Mouse (Mus musculus): Measurements from ENCODE around the gene Elmo1. TPM values are rescaled to one million over a fixed set of nuclear protein-coding genes. Genes with fewer than 3 reads are reported as not detected.

The Elmo1 gene
- total RNA-seq, 2 experiments from 2014 or later = 27.4 to 27.9 TPM

GRCm38 (mm10) chr13:20635646-20636045 lies 545.2 kb downstream of the Elmo1 start:
- Histone ChIP-seq H3K27ac (peak overlapping the region; percentile 5), H3K4me3 (no peak overlapping the region)
- no peak for TF ChIP-seq CTCF (conservative IDR thresholded peaks at IDR 0.05)
- peak; percentile 65 to 81 for DNase-seq (ENCODE audit: low spot score in 2 of 2)
